Mouse (Mus musculus) lung, embryonic 15.5 days (tissue): Measurements from ENCODE around the gene Gm20683. TPM values are rescaled to one million over a fixed set of nuclear protein-coding genes. Genes with fewer than 3 reads are reported as not detected.

Source experiments
- ATAC-seq: fragments of 200-750 bp; cut with Nextera tagmentation; 2 replicates; pipeline ENCODE4 v1.8.0; 2017; ENCODE audit warnings: moderate number of reproducible peaks, borderline replicate concordance; ENCODE audit not compliant: low FRiP score, low TSS enrichment; ENCODE audit errors: extremely low read depth
- H3K27ac ChIP-seq: fragments of 300-500 bp; sonication (generic); 2 replicates; pipeline ENCODE4 v1.5.1; 2015; ENCODE audit warnings: moderate library complexity, mild to moderate bottlenecking, inconsistent platforms
- H3K27me3 ChIP-seq: fragments of 300-500 bp; sonication (generic); 2 replicates; pipeline ENCODE4 v1.6.1; 2015; ENCODE audit warnings: inconsistent platforms
- H3K36me3 ChIP-seq: fragments of 300-500 bp; sonication (generic); 2 replicates; pipeline ENCODE4 v1.6.1; 2015; ENCODE audit warnings: inconsistent platforms
- H3K4me1 ChIP-seq: fragments of 300-500 bp; sonication (generic); 2 replicates; pipeline ENCODE4 v1.6.1; 2015; ENCODE audit warnings: inconsistent platforms
- H3K4me2 ChIP-seq: fragments of 300-500 bp; sonication (generic); 2 replicates; pipeline ENCODE4 v1.6.1; 2015; ENCODE audit warnings: inconsistent platforms, mild to moderate bottlenecking, moderate library complexity
- H3K4me3 ChIP-seq: fragments of 300-500 bp; sonication (generic); 2 replicates; pipeline ENCODE4 v1.5.1; 2015; ENCODE audit warnings: mild to moderate bottlenecking, inconsistent platforms
- H3K9ac ChIP-seq: fragments of 300-500 bp; sonication (generic); 2 replicates; pipeline ENCODE4 v1.6.1; 2015; ENCODE audit warnings: inconsistent platforms
- H3K9me3 ChIP-seq: fragments of 300-500 bp; sonication (generic); 2 replicates; pipeline ENCODE4 v1.6.1; 2016; ENCODE audit warnings: inconsistent platforms
- WGBS: fragments of 180-500 bp; shearing (Covaris S2); methylation state at CpG from one replicate; pipeline ENCODE4 v1.1.7; 2015; 5-methylcytosine and 5-hydroxymethylcytosine counted together
- microRNA-seq: library from miRNA; unstranded; fragments of <30 nt; microRNA quantifications from one replicate; pipeline ENCODE4, GENCODE M21; 2016
- polyA plus RNA-seq: library from polyadenylated mRNA; unstranded; fragments of >200 nt; fragmentation: Nextera tagmentation; extraction: Ambion mirVana; gene quantifications from 2 replicates; pipeline ENCODE4 v1.2.1, GENCODE M21; 2015

Gene Gm20683
- polyA plus RNA-seq, 1 experiment from 2014 or later: 2.5 TPM

DNA sequence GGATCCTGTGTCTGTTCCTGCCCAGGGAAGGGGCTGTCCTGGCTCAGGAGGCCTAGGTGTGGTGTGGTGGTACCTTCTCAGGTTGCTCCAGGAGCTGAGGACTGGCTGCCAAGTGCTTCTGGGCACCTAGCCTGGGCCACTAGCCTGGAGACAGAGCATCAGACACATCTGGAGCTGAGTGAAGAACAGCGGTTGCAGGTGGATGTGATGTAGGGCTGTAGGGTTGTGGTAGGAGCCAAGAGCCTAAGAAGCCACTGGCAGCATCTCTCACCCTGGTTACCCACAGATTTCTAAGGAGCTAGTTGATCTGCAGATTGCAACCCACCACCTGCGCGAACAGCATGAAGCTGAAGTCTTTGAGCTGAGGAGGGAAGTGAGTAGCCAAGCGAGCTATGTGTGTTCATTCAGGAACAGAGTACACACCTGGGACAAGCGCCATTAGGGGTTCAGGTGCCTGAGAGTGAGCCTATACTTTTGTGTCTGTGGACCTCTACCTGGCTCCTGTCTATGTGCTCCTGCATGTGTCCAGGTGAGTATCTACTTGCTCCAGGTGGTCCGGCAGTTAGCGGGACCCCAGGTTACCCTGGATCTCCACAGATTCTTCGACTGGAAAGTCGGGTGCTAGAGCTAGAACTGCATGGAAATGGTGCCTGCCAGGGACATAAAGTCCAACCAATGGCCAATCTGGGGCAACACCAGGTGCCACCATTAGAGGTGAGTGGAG lies 54.6 kb downstream of the Gm20683 start:
- Histone ChIP-seq H3K4me3 (no peak overlapping the region), H3K9me3 (no peaks in the 10 kb centered on the region), H3K36me3 (peaks cover 34% of the 10 kb centered on the region), H3K4me2 (no peak overlapping the region), H3K27ac (no peak overlapping the region), H3K4me1 (peaks cover 34% of the 10 kb centered on the region), H3K9ac (no peak overlapping the region), H3K27me3 (no peaks in the 10 kb centered on the region)
- 88% methylated on average over 9 of the region's 9 CpGs for WGBS
- no peak for ATAC-seq

DNA sequence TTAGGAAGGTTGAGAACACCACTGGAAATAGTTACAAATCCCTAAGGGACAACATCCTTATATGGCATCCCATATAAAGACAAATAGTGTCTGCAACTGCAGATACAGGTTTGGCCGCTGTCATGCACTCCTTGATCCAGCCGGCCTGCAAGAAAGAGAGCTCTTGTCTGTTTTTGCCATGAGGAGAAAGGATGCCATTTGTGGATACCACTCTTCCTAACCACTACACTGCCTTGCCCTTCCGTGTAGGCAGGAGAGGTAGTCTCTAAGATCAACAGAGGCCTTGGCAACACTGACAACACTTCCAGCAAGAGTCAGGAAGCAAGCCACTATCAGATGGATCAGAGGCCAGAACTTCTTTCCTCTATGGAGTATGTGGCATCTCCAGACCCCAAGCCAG lies 55.3 kb downstream of the Gm20683 start, which contains the start of gene Ccdc78:
Ccdc78 (plus strand) TSS at position 301 of the 400 bp plus-strand sequence.
- WGBS: 78% methylated on average over 3 of the region's 3 CpGs
- H3K27ac ChIP-seq: peak within 1 kb of the TSS; percentile 91
- peak within 1 kb of the TSS; percentile 80 for H3K4me2 ChIP-seq
- H3K36me3 ChIP-seq: peaks cover 41% of the 10 kb centered on the region
- peaks cover 30% of the 10 kb centered on the region for H3K4me1 ChIP-seq
- H3K4me3 ChIP-seq: peak within 1 kb of the TSS; percentile 78
- ATAC-seq: no peak
- no peaks in the 10 kb centered on the region for H3K27me3 ChIP-seq
- H3K9me3 ChIP-seq: no peaks in the 10 kb centered on the region
- peak within 1 kb of the TSS; percentile 73 for H3K9ac ChIP-seq

GRCm38 (mm10) chr17:25785281-25785745 lies 56.2 kb downstream of the Gm20683 start, which contains the start of gene Haghl:
Haghl (minus strand) TSS chr17:25785673.
- Histone ChIP-seq H3K27ac (peak within 1 kb of the TSS; percentile 91), H3K27me3 (no peaks in the 10 kb centered on the region), H3K9me3 (no peaks in the 10 kb centered on the region), H3K9ac (peak within 1 kb of the TSS; percentile 73), H3K4me2 (peak within 1 kb of the TSS; percentile 80), H3K36me3 (peaks cover 44% of the 10 kb centered on the region), H3K4me1 (peaks cover 22% of the 10 kb centered on the region), H3K4me3 (peak within 1 kb of the TSS; percentile 78)
- peak; percentile 84 for ATAC-seq
- under 1% methylated on average over 23 of the region's 23 CpGs for WGBS

Small RNAs within 50 kb of the gene (microRNA-seq; reads per million reads assigned to microRNA genes)
- gene Mir3082: 1.1 reads per million

Other genes with a start within 250 kb of the Gm20683 start
- gene Gng13, start 124.6 kb downstream of the Gm20683 start, polyA plus RNA-seq: 2.3 and 3.0 TPM in 2 replicates
- 36.7 and 42.0 TPM in 2 replicates for gene Chtf18, start 114.3 kb downstream of the Gm20683 start, polyA plus RNA-seq
- 24.5 and 24.7 TPM in 2 replicates for gene Rpusd1, start 114.1 kb downstream of the Gm20683 start, polyA plus RNA-seq
- gene Mslnl, start 105.7 kb downstream of the Gm20683 start, polyA plus RNA-seq: 0.44 and 0.71 TPM in 2 replicates
- 15.8 and 24.2 TPM in 2 replicates for gene Msln, start 87.4 kb downstream of the Gm20683 start, polyA plus RNA-seq
- gene Narfl, start 68.0 kb downstream of the Gm20683 start, polyA plus RNA-seq: 25.8 and 30.2 TPM in 2 replicates
- gene Haghl, start 56.1 kb downstream of the Gm20683 start, polyA plus RNA-seq: 58.3 and 59.9 TPM in 2 replicates
- gene Ccdc78, start 55.2 kb downstream of the Gm20683 start, polyA plus RNA-seq: 0.70 and 0.76 TPM in 2 replicates
- 105 and 109 TPM in 2 replicates for gene Fam173a, start 48.9 kb downstream of the Gm20683 start, polyA plus RNA-seq
- gene AC134908.4, start 46.1 kb downstream of the Gm20683 start, polyA plus RNA-seq: 0.49 TPM in 1 of 2 replicates, not detected in the other
- gene Metrn, start 44.6 kb downstream of the Gm20683 start, polyA plus RNA-seq: 56.9 and 59.8 TPM in 2 replicates
- gene Fbxl16, start 32.7 kb downstream of the Gm20683 start, polyA plus RNA-seq: 0.88 and 1.6 TPM in 2 replicates
- 25.2 and 26.5 TPM in 2 replicates for gene Wdr24, start 18.1 kb downstream of the Gm20683 start, polyA plus RNA-seq
- gene Jmjd8, start 12.9 kb downstream of the Gm20683 start, polyA plus RNA-seq: 50.7 and 51.5 TPM in 2 replicates
- 349 and 363 TPM in 2 replicates for gene Stub1, start 8.4 kb downstream of the Gm20683 start, polyA plus RNA-seq
- gene Rhbdl1, start 4.5 kb downstream of the Gm20683 start, polyA plus RNA-seq: 0.82 and 1.2 TPM in 2 replicates
- gene Rhot2, start 3.1 kb upstream of the Gm20683 start, polyA plus RNA-seq: 20.1 and 20.6 TPM in 2 replicates
- gene Wdr90, start 19.7 kb upstream of the Gm20683 start, polyA plus RNA-seq: 32.2 and 32.8 TPM in 2 replicates
- 18.1 and 21.7 TPM in 2 replicates for gene Mcrip2, start 27.0 kb upstream of the Gm20683 start, polyA plus RNA-seq
- 51.4 and 53.5 TPM in 2 replicates for gene Mettl26, start 33.3 kb upstream of the Gm20683 start, polyA plus RNA-seq
- gene Wfikkn1, start 39.1 kb upstream of the Gm20683 start, polyA plus RNA-seq: 0.35 and 0.40 TPM in 2 replicates
- gene Rab40c, start 78.0 kb upstream of the Gm20683 start, polyA plus RNA-seq: 25.6 and 27.4 TPM in 2 replicates
- gene Pigq, start 103.2 kb upstream of the Gm20683 start, polyA plus RNA-seq: 62.7 and 65.0 TPM in 2 replicates
- gene Nhlrc4, start 103.2 kb upstream of the Gm20683 start, polyA plus RNA-seq: 0.51 TPM in 1 of 2 replicates, not detected in the other
- 0.09 TPM in 1 of 2 replicates, not detected in the other for gene A930017K11Rik, start 110.8 kb upstream of the Gm20683 start, polyA plus RNA-seq
- 20.8 and 21.9 TPM in 2 replicates for gene Capn15, start 144.0 kb upstream of the Gm20683 start, polyA plus RNA-seq
- 12.3 and 13.5 TPM in 2 replicates for gene Rab11fip3, start 227.8 kb upstream of the Gm20683 start, polyA plus RNA-seq
- gene Decr2, start 248.6 kb upstream of the Gm20683 start, polyA plus RNA-seq: 32.3 and 34.0 TPM in 2 replicates